Mouse (Mus musculus): ENCODE measurements around the gene B230217C12Rik. TPM values are rescaled to one million over a fixed set of nuclear protein-coding genes. Genes with fewer than 3 reads are reported as not detected.

Gene B230217C12Rik
- polyA plus RNA-seq, 1 experiment from 2014 or later = 5.4 TPM

GRCm38 (mm10) chr11:97818571-97818970 lies 22.0 kb upstream of the B230217C12Rik start:
- WGBS = 18% methylated on average over 4 of the region's 4 CpGs
- H3K36me3 ChIP-seq (ENCODE audit: control insufficient read depth, insufficient read depth, low read length) = peaks cover 2% of the 10 kb centered on the region; the same call in 1 of the 2 replicates
- no peaks in the 10 kb centered on the region for H3K27me3 ChIP-seq (replicated peaks; ENCODE audit: control insufficient read depth, insufficient read depth, low read length)
- H3K4me2 ChIP-seq = peak overlapping the region; percentile 4; the same call in 1 of the 2 replicates
- H3K27ac ChIP-seq (ENCODE audit: low read depth, low read length) = peak overlapping the region; percentile 62
- no peaks in the 10 kb centered on the region for H3K9me3 ChIP-seq (ENCODE audit: control insufficient read depth, low read length)
- peaks cover 56% of the 10 kb centered on the region for H3K4me1 ChIP-seq (replicated peaks; ENCODE audit: control insufficient read depth, insufficient read depth, low read length)
- ATAC-seq (replicated peaks; ENCODE audit: low FRiP score) (no peak), DNase-seq (ENCODE audit: low spot score) (no peak)
- no peak overlapping the region for H3K4me3 ChIP-seq (ENCODE audit: low read depth, low read length)
- peak overlapping the region; percentile 44; the same call in 1 of the 2 replicates for H3K9ac ChIP-seq (ENCODE audit: low read depth, low read length)

GRCm38 (mm10) chr11:97819102-97819501 lies 21.5 kb upstream of the B230217C12Rik start:
- H3K36me3 ChIP-seq (ENCODE audit: control insufficient read depth, insufficient read depth, low read length) = peaks cover 4% of the 10 kb centered on the region; the same call in 1 of the 2 replicates
- no peaks in the 10 kb centered on the region for H3K27me3 ChIP-seq (replicated peaks; ENCODE audit: control insufficient read depth, insufficient read depth, low read length)
- ATAC-seq (replicated peaks; ENCODE audit: low FRiP score) (no peak), DNase-seq (ENCODE audit: low spot score) (no peak)
- no peaks in the 10 kb centered on the region for H3K9me3 ChIP-seq (ENCODE audit: control insufficient read depth, low read length)
- peaks cover 55% of the 10 kb centered on the region for H3K4me1 ChIP-seq (replicated peaks; ENCODE audit: control insufficient read depth, insufficient read depth, low read length)
- 70% methylated on average over 4 of the region's 4 CpGs for WGBS
- no peak overlapping the region for H3K4me3 ChIP-seq (ENCODE audit: low read depth, low read length)
- H3K27ac ChIP-seq (ENCODE audit: low read depth, low read length) = peak overlapping the region; percentile 62; the same call in 1 of the 2 replicates
- peak overlapping the region; percentile 44; the same call in 1 of the 2 replicates for H3K9ac ChIP-seq (ENCODE audit: low read depth, low read length)
- H3K4me2 ChIP-seq = no peak overlapping the region; the same call in 1 of the 2 replicates

- Histone ChIP-seq H3K27ac (ENCODE audit: low read depth, low read length) (no peak overlapping the region), H3K4me2 (no peak overlapping the region), H3K4me1 (replicated peaks; ENCODE audit: control insufficient read depth, insufficient read depth, low read length) (peaks cover 55% of the 10 kb centered on the region), H3K9me3 (ENCODE audit: control insufficient read depth, low read length) (no peaks in the 10 kb centered on the region), H3K27me3 (replicated peaks; ENCODE audit: control insufficient read depth, insufficient read depth, low read length) (no peaks in the 10 kb centered on the region), H3K4me3 (ENCODE audit: low read depth, low read length) (no peak overlapping the region), H3K36me3 (ENCODE audit: control insufficient read depth, insufficient read depth, low read length) (peaks cover 4% of the 10 kb centered on the region; the same call in 1 of the 2 replicates), H3K9ac (ENCODE audit: low read depth, low read length) (no peak overlapping the region)
- DNase-seq (ENCODE audit: low spot score) = no peak
- no peak for ATAC-seq (replicated peaks; ENCODE audit: low FRiP score)
- WGBS = 71% methylated on average over 5 of the region's 5 CpGs
Measured at GRCm38 (mm10) chr11:97819923-97820322, 20.7 kb upstream of the B230217C12Rik start.

- DNase-seq (ENCODE audit: low spot score) (no peak), ATAC-seq (replicated peaks; ENCODE audit: low FRiP score) (peak; percentile 62)
- Histone ChIP-seq H3K27me3 (replicated peaks; ENCODE audit: control insufficient read depth, insufficient read depth, low read length) (no peaks in the 10 kb centered on the region), H3K9me3 (ENCODE audit: control insufficient read depth, low read length) (no peaks in the 10 kb centered on the region), H3K36me3 (ENCODE audit: control insufficient read depth, insufficient read depth, low read length) (peaks cover 8% of the 10 kb centered on the region; the same call in 1 of the 2 replicates), H3K4me3 (ENCODE audit: low read depth, low read length) (no peak overlapping the region), H3K9ac (ENCODE audit: low read depth, low read length) (no peak overlapping the region), H3K27ac (ENCODE audit: low read depth, low read length) (peak overlapping the region; percentile 54; the same call in 1 of the 2 replicates), H3K4me1 (replicated peaks; ENCODE audit: control insufficient read depth, insufficient read depth, low read length) (peaks cover 52% of the 10 kb centered on the region), H3K4me2 (no peak overlapping the region)
- WGBS = 36% methylated on average over 4 of the region's 4 CpGs
Measured at GRCm38 (mm10) chr11:97820840-97821239, 19.7 kb upstream of the B230217C12Rik start.

- WGBS = 91% methylated on average over 8 of the region's 8 CpGs
- Histone ChIP-seq H3K9me3 (ENCODE audit: control insufficient read depth, low read length) (no peaks in the 10 kb centered on the region), H3K9ac (ENCODE audit: low read depth, low read length) (no peak overlapping the region), H3K27ac (ENCODE audit: low read depth, low read length) (peak overlapping the region; percentile 54), H3K27me3 (replicated peaks; ENCODE audit: control insufficient read depth, insufficient read depth, low read length) (no peaks in the 10 kb centered on the region), H3K36me3 (ENCODE audit: control insufficient read depth, insufficient read depth, low read length) (peaks cover 8% of the 10 kb centered on the region; the same call in 1 of the 2 replicates), H3K4me2 (no peak overlapping the region), H3K4me1 (replicated peaks; ENCODE audit: control insufficient read depth, insufficient read depth, low read length) (peaks cover 55% of the 10 kb centered on the region), H3K4me3 (ENCODE audit: low read depth, low read length) (no peak overlapping the region)
- DNase-seq (ENCODE audit: low spot score) = no peak
- ATAC-seq (replicated peaks; ENCODE audit: low FRiP score) = no peak
Measured at GRCm38 (mm10) chr11:97821401-97822064, 19.0 kb upstream of the B230217C12Rik start.

- Histone ChIP-seq H3K9me3 (ENCODE audit: control insufficient read depth, low read length) (no peaks in the 10 kb centered on the region), H3K27ac (ENCODE audit: low read depth, low read length) (0 out of 2 replicates have a peak overlapping the region, but pooled peaks have one; percentile 11), H3K36me3 (ENCODE audit: control insufficient read depth, insufficient read depth, low read length) (peaks cover 8% of the 10 kb centered on the region; the same call in 1 of the 2 replicates), H3K4me1 (replicated peaks; ENCODE audit: control insufficient read depth, insufficient read depth, low read length) (peaks cover 42% of the 10 kb centered on the region), H3K27me3 (replicated peaks; ENCODE audit: control insufficient read depth, insufficient read depth, low read length) (no peaks in the 10 kb centered on the region), H3K9ac (ENCODE audit: low read depth, low read length) (no peak overlapping the region), H3K4me2 (no peak overlapping the region), H3K4me3 (ENCODE audit: low read depth, low read length) (no peak overlapping the region)
- DNase-seq (ENCODE audit: low spot score) = no peak
- WGBS = 80% methylated on average over 20 of the region's 20 CpGs
- ATAC-seq (replicated peaks; ENCODE audit: low FRiP score) = no peak
Measured at GRCm38 (mm10) chr11:97822840-97823603, 17.6 kb upstream of the B230217C12Rik start.

- Histone ChIP-seq H3K9ac (ENCODE audit: low read depth, low read length) (no peak overlapping the region), H3K27ac (ENCODE audit: low read depth, low read length) (no peak overlapping the region), H3K9me3 (ENCODE audit: control insufficient read depth, low read length) (no peaks in the 10 kb centered on the region), H3K4me1 (replicated peaks; ENCODE audit: control insufficient read depth, insufficient read depth, low read length) (peaks cover 30% of the 10 kb centered on the region), H3K4me2 (no peak overlapping the region), H3K36me3 (ENCODE audit: control insufficient read depth, insufficient read depth, low read length) (peaks cover 8% of the 10 kb centered on the region; the same call in 1 of the 2 replicates), H3K4me3 (ENCODE audit: low read depth, low read length) (no peak overlapping the region), H3K27me3 (replicated peaks; ENCODE audit: control insufficient read depth, insufficient read depth, low read length) (no peaks in the 10 kb centered on the region)
- no peak for ATAC-seq (replicated peaks; ENCODE audit: low FRiP score)
- DNase-seq (ENCODE audit: low spot score) = no peak
- WGBS = 90% methylated on average over 11 of the region's 11 CpGs
Measured at GRCm38 (mm10) chr11:97824168-97824567, 16.4 kb upstream of the B230217C12Rik start.

- no peaks in the 10 kb centered on the region for H3K27me3 ChIP-seq (replicated peaks; ENCODE audit: control insufficient read depth, insufficient read depth, low read length)
- DNase-seq (ENCODE audit: low spot score) (no peak), ATAC-seq (replicated peaks; ENCODE audit: low FRiP score) (no peak)
- H3K27ac ChIP-seq (ENCODE audit: low read depth, low read length) = no peak overlapping the region
- peaks cover 25% of the 10 kb centered on the region for H3K4me1 ChIP-seq (replicated peaks; ENCODE audit: control insufficient read depth, insufficient read depth, low read length)
- no peak overlapping the region for H3K9ac ChIP-seq (ENCODE audit: low read depth, low read length)
- H3K36me3 ChIP-seq (ENCODE audit: control insufficient read depth, insufficient read depth, low read length) = peaks cover 8% of the 10 kb centered on the region; the same call in 1 of the 2 replicates
- H3K4me2 ChIP-seq = no peak overlapping the region
- H3K4me3 ChIP-seq (ENCODE audit: low read depth, low read length) = no peak overlapping the region
- no peaks in the 10 kb centered on the region for H3K9me3 ChIP-seq (ENCODE audit: control insufficient read depth, low read length)
- 72% methylated on average over 6 of the region's 6 CpGs for WGBS
Measured at GRCm38 (mm10) chr11:97824895-97825294, 15.7 kb upstream of the B230217C12Rik start.
